Mouse (Mus musculus) neutrophil, adult 65 days (primary cell): ENCODE measurements around the gene Efl1. TPM values are rescaled to one million over a fixed set of nuclear protein-coding genes. Genes with fewer than 3 reads are reported as not detected.

Source experiments
- total RNA-seq: library from RNA; stranded (reverse); gene quantifications from 2 replicates; pipeline ENCODE4 v1.2.4, GENCODE M21; 2023

The Efl1 gene
- 11.0 and 14.3 TPM in 2 replicates for total RNA-seq

GRCm38 (mm10) chr7:82648353-82649080 is at the start of gene Efl1, which contains the start of gene Saxo2:
Gene Efl1, plus strand, starts transcription at chr7:82648614.
Gene Saxo2, minus strand, starts transcription at chr7:82648528.

Other genes with a start within 250 kb of the Efl1 start
- not detected in 2 replicates for gene Saxo2, start 86 bp upstream of the Efl1 start, total RNA-seq
- 1.4 and 2.3 TPM in 2 replicates for gene Mex3b, start 218.7 kb downstream of the Efl1 start, total RNA-seq